Mouse (Mus musculus): Measurements from ENCODE around the gene Plce1. TPM values are rescaled to one million over a fixed set of nuclear protein-coding genes. Genes with fewer than 3 reads are reported as not detected.

Plce1 gene
- total RNA-seq, 2 experiments from 2014 or later: 18.6 to 23.0 TPM

DNA sequence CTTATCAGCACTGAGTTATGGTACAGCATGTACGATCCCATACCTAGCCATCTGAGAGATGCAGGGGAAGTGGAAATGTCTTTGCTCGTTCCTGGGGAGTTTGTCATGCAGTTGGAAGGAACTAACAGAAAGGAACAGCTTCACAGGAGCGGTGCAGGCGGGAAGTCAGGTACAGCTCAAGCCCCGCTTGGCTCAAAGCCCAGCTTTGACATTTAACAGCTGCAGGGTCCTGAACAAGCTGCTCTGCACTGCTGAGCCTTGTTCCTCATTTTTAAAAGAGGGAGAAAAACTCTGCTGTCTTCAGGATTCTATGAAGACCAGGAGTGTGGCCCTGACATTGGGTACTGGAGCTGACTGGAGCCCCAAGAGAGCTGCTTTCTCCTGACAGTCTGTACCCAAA, 106.7 kb downstream of the Plce1 start:
- DNase-seq: no peak

DNA sequence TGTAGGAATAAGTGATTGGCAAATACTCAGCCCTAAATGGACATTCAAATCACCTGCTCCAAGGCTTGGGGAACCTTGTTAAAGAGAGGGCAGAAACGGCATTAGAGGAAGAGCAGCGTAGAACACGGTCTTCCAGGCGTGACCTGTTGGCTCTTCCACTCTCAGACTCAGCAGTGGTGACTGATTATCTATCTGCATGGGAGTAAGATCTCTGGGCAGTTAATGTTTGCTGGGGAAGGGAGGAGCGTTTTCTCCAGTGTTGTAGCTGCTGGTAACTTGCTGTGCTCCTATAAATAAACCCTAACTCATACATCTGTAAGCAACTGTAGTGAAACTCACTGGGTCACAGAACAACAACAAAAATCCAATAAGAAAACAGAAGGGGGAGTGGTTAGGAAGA, 108.6 kb downstream of the Plce1 start:
- DNase-seq: no peak

DNA sequence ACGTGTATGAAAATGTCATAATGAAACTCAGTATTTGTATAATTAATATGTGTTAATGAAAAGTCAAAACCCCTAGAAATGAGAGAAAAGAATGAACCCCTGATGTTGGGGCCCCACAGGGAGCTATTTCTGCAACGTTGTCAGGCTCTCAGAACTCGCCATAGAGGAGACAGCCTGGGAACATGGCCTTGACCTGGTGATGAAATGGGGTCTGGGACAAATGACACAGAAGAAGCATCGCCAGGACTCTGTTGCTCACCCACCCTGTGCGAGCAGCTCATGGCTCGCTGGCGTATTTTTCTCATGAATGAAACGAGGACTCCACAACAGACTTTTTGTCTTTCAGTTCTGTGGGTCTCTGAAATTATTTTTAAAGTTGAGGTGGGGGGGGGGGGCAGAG, 109.0 kb downstream of the Plce1 start:
- DNase-seq: no peak

DNA sequence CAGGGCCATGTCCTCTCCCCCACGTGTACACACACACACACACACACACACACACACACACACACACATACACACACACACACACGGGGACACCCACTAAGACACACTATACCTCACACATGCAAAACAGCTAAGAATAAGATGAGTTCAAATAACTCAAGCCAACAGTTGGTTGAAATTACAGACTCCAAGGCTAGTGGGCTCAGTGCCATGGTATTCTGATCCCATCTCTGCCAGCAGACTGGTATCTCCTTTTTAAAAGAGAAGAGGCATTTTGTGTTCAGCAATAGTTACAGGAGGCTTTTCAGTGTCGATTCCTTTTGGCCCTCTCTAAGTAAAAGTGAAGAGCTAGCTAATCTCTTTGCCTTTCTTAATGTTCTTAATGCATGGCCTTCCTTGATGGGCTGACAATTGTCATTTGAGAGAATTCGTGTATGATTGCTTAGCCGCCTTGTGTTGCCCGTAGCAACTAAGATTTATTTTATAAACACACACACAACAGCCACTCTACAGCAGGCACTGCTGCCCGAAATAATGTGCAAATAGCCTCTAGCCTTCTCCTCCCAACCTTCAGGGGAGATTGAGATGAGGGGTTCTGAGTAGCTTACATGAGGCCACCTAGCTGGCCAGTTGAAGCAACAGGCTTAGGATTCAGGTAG, 111.8 kb downstream of the Plce1 start:
- DNase-seq: peak; percentile 35

DNA sequence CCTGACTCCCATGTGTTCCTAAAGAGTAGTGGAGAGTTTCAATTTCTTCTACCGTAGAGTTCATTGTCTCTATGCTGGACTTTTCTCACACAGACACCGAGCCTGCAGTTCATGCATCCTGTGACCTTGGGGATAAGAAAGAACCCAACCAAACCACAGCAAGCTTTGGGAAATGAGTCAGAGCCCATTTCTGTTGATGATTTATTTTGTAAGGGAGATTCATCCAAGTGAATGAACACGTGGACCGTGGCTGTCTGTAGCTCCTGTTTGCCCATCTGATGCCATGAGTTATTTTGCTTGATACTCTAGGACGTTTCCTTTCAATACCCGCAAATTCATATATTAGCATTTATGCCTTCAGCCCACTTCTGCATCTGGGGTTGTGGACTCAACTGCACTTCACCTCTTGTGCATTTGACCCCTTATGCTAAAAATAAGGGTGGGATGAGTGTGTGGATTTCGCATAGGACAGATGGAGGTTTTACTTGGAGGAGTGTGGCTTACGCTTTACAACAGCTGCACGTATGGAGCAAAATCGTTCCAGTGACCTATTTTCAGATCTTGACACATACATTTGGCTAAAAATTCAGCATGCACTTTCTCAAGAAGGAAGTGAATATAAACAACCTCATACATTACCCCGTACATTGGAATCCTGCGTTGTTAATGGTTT, 112.5 kb downstream of the Plce1 start:
- no peak for DNase-seq

DNA sequence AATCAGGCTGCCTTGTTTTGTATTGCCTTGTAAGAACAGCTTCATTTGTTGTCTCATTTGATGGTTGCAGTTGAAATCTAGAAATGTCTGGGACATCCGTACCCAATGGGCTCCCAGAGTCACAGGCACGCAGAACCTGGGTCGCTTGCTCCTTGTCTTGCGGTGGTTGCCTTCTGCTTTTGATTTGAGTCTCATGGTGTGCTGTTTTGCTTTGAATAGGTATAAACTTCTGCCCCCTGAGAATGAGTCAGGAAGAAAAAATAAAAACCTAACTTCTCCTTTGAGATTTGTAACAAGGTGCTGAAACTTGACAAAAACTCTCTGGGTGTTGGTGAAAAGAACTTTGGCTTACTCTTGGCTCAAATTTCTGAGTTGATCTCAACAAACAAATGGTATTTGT, 115.2 kb downstream of the Plce1 start:
- no peak for DNase-seq

DNA sequence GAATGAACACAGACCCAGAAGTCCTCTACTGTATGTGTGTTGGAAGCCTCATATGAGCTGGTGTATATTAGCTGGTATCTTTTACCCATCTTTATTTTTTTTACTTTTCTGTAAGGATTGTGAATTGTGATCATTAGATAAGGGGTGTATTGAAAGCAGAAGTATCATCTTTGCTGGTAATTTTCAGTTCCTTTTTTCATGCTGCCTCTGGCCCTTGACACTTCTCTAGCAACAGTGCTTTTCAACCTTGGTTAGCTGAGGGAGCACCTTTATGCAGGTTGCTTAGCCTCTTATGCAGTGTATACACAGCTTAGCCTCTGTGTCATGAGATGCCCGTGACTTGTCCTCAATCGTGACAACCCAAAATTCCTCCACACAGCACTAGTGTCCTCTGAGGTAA, 116.5 kb downstream of the Plce1 start:
- DNase-seq: no peak

DNA sequence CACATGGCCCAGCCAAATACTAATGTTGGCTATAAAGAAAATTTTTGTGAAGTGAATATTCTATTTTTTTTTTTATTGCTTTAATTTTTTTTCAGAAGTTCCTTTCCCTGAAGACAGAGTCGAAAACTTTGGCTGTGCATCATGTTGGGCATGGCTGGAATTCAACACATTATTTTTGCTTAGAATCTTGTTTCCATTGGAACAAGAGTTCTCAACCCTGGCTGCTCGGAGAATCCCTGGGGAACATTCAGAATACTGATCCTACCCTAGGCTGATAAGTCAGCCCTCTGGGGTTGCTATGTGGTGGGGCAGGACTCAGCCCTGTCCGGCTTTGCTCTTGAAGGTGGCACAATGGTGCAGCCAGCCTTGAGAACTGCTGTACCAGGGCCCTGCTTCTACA, 118.1 kb downstream of the Plce1 start:
- no peak for DNase-seq

DNA sequence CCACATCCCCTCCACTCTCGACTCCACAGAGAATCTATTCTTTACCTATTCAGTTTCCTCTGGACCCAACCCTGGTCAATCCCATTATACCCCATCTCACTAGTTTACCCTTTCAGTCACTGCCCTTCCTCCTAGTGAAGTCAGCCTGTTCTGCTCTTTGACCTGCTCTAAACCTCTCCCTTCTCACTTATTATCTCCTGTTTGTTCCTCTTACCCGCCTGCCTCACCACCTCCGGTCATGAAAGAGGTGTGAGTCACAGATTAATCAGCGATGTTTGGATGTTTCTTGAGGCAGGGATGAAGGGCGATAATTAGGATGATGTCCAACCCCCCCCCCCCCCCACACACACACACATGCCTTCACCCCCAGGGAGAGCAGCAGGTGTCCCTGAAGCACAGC, 120.2 kb downstream of the Plce1 start:
- no peak for DNase-seq

DNA sequence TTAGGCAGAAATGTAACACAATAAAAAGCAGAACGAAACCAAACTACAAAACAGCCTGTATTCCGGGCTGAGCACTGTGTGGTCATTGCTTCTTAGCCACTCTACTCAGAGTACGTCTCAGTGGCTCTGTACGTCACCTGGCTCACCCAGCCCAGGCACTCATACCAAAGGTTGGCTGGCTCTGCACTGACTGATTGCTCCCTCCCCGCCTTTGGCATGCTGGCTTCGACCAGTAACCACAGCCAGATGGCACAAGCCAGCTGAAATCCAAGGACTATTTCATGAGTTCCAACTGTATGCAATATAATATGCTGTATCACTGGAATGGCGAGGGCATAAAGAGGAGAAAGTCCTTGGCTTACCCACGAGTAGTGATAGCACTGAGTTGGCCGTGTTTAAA, 121.9 kb downstream of the Plce1 start:
- peak; percentile 56 for DNase-seq

DNA sequence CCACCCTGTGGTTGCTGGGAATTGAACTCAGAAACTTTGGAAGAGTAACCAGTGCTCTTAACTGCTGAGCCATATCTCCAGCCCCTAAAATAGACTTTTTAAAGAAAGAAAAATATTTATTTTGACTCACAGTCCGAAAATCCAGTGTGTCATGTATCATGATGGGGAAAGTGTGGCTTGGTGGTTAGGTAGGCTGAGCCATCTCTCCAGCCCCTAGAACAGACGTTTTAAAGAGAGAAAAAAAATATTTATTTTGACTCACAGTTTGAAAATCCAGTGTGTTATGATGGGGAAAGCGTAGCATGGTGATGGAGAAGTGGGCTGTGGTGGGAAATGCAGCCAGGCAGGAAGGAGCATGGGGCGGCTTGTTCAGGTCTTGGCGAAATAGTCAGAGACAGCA, 126.3 kb downstream of the Plce1 start:
- DNase-seq: no peak

DNA sequence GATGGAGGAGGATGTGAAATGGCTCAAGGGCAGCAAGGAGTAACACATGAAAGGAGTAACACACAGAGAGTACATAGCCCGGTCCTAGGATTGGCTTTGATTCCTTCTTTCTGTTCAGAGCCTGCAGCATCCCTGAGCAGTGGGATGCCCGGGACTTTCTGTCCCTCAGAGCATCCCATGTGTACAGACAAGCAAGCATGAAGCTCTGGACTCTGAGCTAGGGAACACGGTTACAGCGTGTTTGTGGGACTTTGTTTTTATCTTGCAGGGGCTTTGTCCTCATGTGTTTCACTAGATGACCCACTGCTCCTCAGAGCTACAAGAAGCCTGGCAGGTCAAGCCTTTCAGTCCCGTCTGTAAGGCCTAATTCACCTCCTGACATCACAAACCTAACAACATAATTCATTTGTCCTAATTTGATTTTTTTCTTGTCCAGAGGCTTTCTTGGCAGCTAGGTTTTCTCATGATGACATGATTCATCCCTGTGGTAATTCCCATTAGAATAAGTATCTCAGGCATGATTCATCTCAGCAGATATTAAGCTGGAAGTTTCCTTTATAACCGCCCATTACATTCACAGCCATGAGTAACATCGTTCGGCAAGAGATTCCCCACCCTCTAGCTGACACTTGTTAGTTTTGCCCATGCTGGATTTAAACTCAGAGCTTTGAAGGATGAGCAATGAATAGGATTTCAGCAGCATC, 128.2 kb downstream of the Plce1 start:
- DNase-seq: no peak

DNA sequence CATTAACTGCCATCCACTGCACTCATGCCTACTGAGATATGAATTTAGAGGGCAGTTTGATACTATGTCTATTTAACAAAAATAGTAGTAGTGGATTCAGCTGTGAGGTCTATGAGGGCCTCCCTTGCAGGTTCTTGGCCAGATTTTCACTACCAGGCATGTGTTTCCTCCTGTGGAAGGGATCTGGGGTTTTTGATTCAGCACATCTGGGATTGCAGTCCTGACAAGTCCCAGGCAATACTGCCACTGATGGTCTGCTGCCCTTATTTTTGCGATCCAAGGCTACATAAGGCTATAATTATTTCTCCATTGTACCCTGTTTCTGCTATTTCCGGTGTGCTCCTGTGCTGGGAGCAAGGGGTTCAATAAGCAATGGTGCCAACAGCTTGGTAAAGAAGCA, 129.4 kb downstream of the Plce1 start:
- DNase-seq: no peak

DNA sequence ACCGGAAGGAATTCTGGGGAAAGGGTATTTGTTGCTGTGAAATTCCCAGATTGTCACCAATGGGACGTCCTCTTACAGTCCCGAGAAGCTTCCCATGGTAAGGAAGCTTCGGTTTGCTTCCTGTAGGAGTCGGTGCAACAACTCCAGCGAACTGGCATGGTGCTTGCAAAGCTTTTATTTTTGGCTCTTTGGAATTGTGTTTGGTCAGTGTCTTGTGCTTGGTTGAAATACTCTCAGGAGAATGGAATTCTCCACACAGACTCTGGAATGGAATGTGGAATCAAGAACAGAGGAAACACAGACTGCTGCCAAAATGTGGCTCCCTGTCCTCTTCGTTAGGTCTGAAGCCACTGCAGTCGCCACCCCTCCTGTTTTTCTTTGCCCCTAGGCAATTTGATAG, 129.9 kb downstream of the Plce1 start:
- DNase-seq: no peak

DNA sequence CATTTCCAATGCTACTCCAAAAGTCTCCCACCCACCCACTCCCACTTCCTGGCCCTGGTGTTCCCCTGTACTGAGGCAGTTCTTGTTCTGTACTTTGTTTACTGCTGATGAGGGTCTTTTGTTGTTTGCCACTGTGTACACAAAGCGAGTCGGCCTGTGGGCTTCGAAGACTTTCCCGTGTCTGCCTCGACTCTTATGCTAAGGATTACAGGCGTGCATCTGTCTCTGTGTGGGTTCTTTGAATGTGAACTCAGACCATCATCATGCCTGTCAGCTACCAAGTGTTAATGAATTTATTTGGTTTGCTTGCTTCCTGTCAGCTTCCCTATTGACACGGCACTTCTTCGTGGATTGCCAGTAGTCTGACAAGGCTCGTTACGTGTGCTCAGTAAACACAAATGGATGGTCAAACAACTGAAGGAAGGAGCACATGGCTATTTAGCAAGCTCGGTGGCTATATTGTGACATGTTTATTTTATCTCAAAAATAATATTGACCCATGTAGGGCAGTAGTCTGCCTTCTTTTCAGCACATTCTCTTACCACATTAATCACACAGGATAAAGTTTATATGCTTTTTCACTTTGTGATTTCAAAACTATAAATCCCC, 133.3 kb downstream of the Plce1 start:
- DNase-seq: no peak

DNA sequence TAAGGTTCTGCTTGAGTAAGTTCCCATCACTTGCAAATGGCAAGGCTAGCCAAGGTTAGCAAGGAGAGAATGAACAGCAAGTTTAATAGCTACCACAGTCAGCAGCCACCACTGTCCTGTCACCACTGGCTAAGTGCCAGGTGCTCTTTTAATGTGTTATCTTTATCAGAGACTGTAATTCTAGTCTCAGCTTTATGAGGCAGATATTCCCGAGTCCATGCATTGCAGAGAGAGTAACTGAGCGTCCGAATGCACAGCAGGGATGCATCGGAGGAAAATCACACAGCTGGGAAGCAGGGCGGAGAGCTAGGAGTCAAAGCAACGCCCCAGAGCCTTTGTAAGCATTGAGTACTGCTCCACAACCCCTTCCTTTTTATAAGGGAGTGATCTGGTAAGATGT, 134.4 kb downstream of the Plce1 start:
- no peak for DNase-seq

DNA sequence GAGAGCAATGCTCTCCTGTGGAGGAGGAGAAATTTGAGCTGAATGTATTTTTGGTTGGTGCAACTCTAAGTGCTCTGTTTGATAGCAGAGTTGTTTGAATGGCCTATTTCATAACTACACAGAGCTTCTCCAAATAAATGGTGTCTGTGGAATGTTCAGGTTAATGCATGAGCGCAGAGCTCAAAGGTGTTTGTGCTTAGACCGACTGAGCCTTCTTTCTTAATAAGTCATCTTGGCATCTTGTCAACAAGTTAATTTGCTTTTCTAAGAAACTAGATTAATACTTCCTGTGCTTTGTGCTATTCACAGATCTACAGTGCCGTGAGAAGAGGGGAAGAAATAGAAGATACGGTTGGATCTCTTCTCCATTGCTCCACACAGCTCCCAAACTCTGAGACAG, 139.2 kb downstream of the Plce1 start:
- DNase-seq: no peak

DNA sequence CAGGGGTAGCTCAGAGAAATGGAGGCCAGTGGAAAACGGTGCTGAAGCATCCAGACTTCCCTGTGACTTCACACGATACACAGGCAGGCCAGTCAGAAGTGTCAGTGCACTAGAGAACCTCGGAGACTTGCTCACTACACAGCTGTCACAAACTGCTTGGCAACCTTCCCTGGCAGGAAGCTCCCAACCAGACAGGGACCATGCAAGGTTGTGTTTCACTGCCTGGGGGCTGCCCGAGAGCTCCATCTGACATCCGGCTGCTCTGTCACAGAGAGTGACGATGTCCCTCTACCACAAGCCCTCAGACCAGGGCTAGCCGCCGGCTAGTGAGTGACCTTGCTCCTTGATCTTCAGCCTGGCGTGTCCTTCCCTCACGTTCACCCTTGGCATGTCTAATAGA, 140.6 kb downstream of the Plce1 start:
- DNase-seq: peak; percentile 70

DNA sequence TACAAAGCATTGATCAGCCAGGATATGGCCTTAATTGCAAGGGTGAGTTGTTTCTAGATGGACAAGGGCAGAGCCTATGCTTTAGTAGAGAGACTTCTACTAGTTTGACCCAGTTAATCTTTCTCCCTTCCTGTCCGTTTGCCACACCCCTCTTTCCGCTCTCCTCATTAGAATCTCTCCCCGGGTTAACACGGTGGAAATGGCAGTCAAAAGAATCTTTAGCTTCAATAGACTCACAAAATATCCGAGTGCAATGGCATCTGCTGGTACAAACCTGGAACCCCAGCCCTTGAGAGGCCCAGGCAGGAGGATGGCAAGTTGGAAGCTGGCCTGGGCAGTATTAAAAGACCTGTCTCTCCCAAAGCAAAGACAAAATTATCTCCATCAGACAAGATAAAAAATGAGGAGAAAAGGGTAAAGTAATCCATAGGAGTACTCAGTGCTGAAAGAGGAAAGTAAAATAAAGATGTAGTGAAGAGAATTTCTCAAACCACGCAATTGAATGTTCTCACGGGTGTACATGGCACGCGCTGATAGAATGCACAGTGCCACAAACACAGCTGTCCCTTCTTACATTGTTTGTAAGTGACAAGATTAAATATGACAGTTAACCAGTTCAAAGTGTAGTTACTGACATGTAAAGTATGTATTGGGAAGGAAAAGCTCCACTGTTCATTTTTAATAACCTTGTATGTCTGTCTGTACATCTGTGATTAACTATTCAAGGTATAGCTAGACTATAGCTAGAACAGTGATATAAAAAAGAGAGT, 145.5 kb downstream of the Plce1 start:
- DNase-seq: no peak

DNA sequence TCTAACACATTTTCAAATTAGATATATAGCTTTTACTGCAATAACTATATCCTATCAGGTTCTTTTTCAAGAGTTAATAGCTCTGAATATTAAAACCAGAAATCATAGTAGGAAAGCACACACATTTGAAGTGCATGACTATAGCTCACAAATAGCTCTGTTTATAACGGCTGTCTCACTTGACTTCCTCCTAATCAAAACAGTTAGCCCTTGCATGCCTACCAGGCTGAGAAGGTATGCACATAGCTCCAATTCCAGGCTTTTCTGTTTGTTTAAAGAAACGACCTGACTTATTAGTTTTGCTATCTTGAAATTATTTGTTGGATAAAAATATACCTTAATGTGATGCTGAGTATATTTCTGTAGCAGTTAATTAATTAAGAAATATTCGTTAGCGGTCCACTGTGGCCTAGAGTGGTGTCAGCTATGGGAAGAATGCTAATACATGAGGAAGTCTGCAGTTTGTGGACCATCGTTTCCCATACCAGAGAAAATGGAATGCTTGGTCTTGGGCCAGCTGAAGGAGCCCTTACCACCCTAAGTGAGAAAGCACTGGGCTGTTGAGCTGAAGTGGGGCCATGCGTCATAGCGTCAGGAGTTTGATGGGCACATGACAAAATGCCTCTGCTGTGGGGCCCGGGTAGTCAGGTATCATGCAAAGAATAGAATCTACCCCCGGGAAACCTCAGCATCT, 146.3 kb downstream of the Plce1 start:
- no peak for DNase-seq

DNA sequence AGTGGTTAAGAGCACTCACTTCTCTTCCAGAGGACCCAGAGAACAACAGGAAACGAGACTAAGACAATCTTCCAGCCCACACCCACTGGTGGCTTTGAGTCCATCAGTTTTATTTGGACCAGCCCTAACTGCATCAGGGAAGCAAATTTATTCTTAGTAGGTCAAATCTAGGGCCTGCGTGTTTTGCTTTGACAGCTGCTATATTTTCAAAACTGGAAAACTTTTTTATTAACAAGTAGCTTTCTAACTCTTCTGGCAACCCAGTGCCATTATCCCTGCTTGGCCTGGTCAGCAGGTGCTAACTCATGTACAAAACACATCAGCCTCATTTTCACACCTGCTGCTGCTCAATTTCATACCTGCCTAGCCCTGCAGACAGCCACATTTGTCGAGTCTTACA, 151.3 kb downstream of the Plce1 start:
- no peak for DNase-seq

DNA sequence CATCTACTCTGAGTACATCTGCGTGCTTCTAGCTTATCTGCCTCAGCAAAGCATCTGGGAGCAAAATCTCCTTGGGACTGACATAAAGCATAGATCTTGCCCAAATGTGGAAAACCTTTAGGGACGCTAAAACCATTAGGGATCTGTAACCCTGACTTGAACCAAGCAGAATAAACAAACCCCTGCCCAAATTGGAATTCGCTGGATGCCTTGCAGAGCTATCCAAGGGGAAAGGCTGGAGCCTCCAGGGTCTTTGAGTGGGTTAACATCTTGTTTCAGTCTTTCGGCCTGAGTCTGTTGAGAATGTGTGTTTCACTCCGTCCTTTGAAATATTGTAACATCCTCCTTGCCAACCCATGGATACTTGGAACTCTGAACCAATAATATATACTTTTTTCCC, 152.4 kb downstream of the Plce1 start:
- DNase-seq: no peak

Data from gastrocnemius, postnatal 10 days (tissue).